Mouse (Mus musculus) midbrain, embryonic 14.5 days (tissue): Measurements from ENCODE around the gene Wfdc15b. TPM values are rescaled to one million over a fixed set of nuclear protein-coding genes. Genes with fewer than 3 reads are reported as not detected.
"Not testable (repeated sequence)": the region's sequence is repeated elsewhere in the genome, so short reads cannot be mapped to it uniquely, and the experiment has no call there.

ENCODE experiments used
- ATAC-seq: fragments of 200-750 bp; cut with Nextera tagmentation; 2 replicates; pipeline ENCODE4 v1.8.0; 2017; ENCODE audit warnings: moderate number of reproducible peaks, moderate library complexity; ENCODE audit not compliant: low FRiP score, low TSS enrichment
- DNase-seq: peaks from one replicate; pipeline ENCODE4 v3.0.0-alpha.2; 2015
- H3K27ac ChIP-seq: fragments of 300-500 bp; sonication (generic); replicated peaks from 2 replicates; pipeline ENCODE4 v1.5.1; 2014; ENCODE audit warnings: mild to moderate bottlenecking, low read depth, low read length, moderate library complexity
- H3K27me3 ChIP-seq: fragments of 300-500 bp; sonication (generic); 2 replicates; pipeline ENCODE4 v1.6.1; 2014; ENCODE audit warnings: low read length, control low read depth, mixed read lengths; ENCODE audit not compliant: control insufficient read depth, insufficient read depth
- H3K36me3 ChIP-seq: fragments of 300-500 bp; sonication (generic); 2 replicates; pipeline ENCODE4 v1.6.1; 2014; ENCODE audit warnings: low read length, control low read depth; ENCODE audit not compliant: control insufficient read depth, insufficient read depth
- H3K4me1 ChIP-seq: fragments of 300-500 bp; sonication (generic); 2 replicates; pipeline ENCODE4 v1.6.1; 2014; ENCODE audit warnings: mild to moderate bottlenecking, antibody characterized with exemption, low read length, control low read depth; ENCODE audit not compliant: control insufficient read depth, insufficient read depth
- H3K4me2 ChIP-seq: fragments of 300-500 bp; sonication (generic); 2 replicates; pipeline ENCODE4 v1.6.1; 2014; ENCODE audit warnings: mild to moderate bottlenecking, low read length, moderate library complexity
- H3K4me3 ChIP-seq: fragments of 300-500 bp; sonication (generic); replicated peaks from 2 replicates; pipeline ENCODE4 v1.5.1; 2014; ENCODE audit warnings: low read depth, low read length
- H3K9ac ChIP-seq: fragments of 300-500 bp; sonication (generic); replicated peaks from 2 replicates; pipeline ENCODE4 v1.6.1; 2014; ENCODE audit warnings: mild to moderate bottlenecking, low read length, moderate library complexity
- H3K9me3 ChIP-seq: fragments of 300-500 bp; sonication (generic); 2 replicates; pipeline ENCODE4 v1.6.1; 2016; ENCODE audit warnings: low read length, control low read depth, mixed read lengths; ENCODE audit not compliant: control insufficient read depth
- WGBS: fragments of 180-500 bp; shearing (Covaris S2); extraction: QIAGEN DNeasy Blood & Tissue Kit; methylation state at CpG from one replicate; pipeline ENCODE4 v1.1.7; 2014; 5-methylcytosine and 5-hydroxymethylcytosine counted together
- polyA plus RNA-seq: library from polyadenylated mRNA; unstranded; fragments of >200 nt; fragmentation: Nextera tagmentation; extraction: Ambion mirVana; gene quantifications from 2 replicates; pipeline ENCODE4 v1.2.1, GENCODE M21; 2014

Wfdc15b gene
- polyA plus RNA-seq = not detected in 2 replicates

DNA sequence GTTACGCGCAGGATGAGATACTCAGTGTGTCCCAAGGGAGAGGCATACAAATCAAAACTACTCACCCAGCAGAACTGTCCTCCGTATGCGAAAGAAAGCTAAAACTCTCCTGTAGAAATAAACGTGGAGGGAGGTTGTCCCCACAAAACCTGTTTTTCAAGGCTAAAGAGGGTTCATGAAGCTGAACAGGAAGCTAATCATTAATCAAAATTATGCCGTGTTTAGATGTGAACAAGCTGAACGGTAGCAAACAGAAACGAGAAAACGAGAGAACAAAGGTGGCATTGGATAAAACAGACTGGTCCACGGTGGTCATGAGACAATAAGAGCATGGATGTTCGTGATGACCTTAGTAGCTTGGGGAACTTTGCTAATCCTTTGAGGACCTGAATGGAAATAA is at the start of gene Wfdc15b:
Wfdc15b (minus strand) TSS at position 139 of the 400 bp plus-strand sequence.
- Histone ChIP-seq H3K4me1 (no peaks in the 10 kb centered on the region), H3K9ac (no peak within 1 kb of the TSS), H3K27me3 (no peaks in the 10 kb centered on the region), H3K36me3 (no peaks in the 10 kb centered on the region), H3K27ac (no peak within 1 kb of the TSS), H3K9me3 (no peaks in the 10 kb centered on the region), H3K4me2 (no peak within 1 kb of the TSS), H3K4me3 (no peak within 1 kb of the TSS)
- ATAC-seq (no peak), DNase-seq (no peak)
- 87% methylated on average over 11 of the region's 11 CpGs for WGBS

DNA sequence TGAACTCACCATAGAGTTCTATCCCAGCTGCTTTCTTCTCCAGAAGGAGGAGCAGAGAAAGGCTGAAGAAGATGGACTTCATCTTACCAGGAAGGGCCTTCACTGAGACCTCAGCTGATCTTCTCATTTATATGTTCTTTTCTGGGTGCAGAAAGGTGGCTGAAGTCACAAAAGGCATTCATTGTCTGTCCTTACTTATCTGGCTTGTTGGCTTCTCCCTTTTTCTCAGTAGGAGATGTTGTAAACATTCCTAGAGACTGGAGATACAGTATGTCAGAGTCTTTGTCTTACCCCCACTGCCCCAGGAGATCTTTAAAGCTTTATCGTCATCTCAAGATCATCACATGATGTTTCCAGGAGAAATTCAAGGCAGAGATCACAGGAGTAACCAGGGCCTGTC is 35.1 kb upstream of the Wfdc15b start, which contains the start of gene Svs3b:
Svs3b (minus strand) TSS at position 101 of the 400 bp plus-strand sequence.
- not testable (repeated sequence) for H3K27me3 ChIP-seq, H3K4me2 ChIP-seq, H3K27ac ChIP-seq, H3K9me3 ChIP-seq, H3K9ac ChIP-seq, DNase-seq, H3K4me3 ChIP-seq, ATAC-seq, H3K36me3 ChIP-seq, H3K4me1 ChIP-seq
- WGBS = 90% methylated on average over 1 of the region's 1 CpGs

GRCm38 (mm10) chr2:164238366-164238765 is 16.9 kb upstream of the Wfdc15b start, which contains the start of gene Svs2:
Gene Svs2 (minus strand): TSS chr2:164238466.
- H3K4me1 ChIP-seq = no peaks in the 10 kb centered on the region
- H3K27me3 ChIP-seq = no peaks in the 10 kb centered on the region
- no peak within 1 kb of the TSS for H3K4me2 ChIP-seq
- H3K36me3 ChIP-seq = no peaks in the 10 kb centered on the region
- DNase-seq (no peak), ATAC-seq (no peak)
- H3K9me3 ChIP-seq = no peaks in the 10 kb centered on the region
- no peak within 1 kb of the TSS for H3K9ac ChIP-seq
- H3K4me3 ChIP-seq = no peak within 1 kb of the TSS
- 86% methylated on average over 3 of the region's 3 CpGs for WGBS
- no peak within 1 kb of the TSS for H3K27ac ChIP-seq

DNA sequence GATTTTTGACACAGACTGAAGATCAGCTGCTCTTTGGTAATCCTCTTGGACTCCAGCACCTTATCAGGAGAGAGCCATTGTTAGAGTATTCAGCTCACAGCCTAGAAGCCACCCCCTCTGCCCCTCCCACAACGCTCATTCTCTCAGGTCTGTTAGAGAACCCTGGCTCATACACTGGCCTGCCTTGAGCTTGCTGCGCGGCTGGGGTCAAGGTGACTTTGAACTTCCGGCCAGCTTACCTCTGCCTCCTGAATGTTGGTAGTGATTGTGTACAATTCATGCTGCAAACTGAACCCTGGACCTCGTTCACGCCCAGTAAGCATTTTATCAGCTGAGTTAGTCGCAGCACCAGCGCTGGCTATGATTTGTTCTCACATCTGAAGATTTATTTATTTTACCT is 11.2 kb upstream of the Wfdc15b start:
- Histone ChIP-seq H3K9ac (no peak overlapping the region), H3K27ac (no peak overlapping the region), H3K9me3 (no peaks in the 10 kb centered on the region), H3K4me2 (no peak overlapping the region), H3K36me3 (no peaks in the 10 kb centered on the region), H3K4me3 (no peak overlapping the region), H3K4me1 (no peaks in the 10 kb centered on the region), H3K27me3 (no peaks in the 10 kb centered on the region)
- ATAC-seq (no peak), DNase-seq (no peak)
- WGBS = 92% methylated on average over 8 of the region's 8 CpGs

DNA sequence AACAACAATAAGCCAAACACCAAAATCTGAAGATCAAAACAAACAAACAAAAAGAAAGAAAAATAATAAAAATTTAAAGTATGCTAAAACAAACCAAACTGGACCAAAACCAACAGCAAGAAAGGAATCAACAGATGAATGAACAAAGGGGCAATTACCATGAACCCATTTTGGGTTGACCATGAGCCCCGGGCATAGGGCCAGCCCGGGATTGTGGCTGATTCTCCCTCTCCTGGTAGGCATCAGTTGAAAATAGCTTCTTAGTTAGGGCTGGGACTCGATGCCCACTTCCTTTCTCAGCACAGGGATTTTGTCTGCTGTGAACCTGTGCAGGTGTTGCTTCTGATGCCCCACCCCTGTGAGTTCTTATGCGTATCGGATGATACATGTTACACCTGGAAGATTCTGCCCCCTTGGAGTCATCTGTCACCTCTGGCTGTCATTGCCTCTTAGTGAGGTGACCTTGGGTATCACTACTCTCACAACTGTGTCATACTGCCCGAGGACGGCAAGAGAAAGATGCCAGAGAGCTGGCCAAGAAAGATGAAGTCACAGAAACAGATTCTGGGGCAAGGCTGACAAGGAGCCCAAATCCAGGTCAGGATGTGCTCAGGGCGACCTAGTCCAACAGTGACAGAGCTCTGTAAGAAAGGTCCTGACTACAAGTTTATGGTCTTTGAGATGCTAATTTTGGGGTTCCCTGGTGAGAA is 7.1 kb upstream of the Wfdc15b start:
- ATAC-seq (no peak), DNase-seq (no peak)
- Histone ChIP-seq H3K9me3 (no peaks in the 10 kb centered on the region), H3K9ac (no peak overlapping the region), H3K4me1 (no peaks in the 10 kb centered on the region), H3K4me3 (no peak overlapping the region), H3K36me3 (no peaks in the 10 kb centered on the region), H3K27ac (no peak overlapping the region), H3K27me3 (no peaks in the 10 kb centered on the region), H3K4me2 (no peak overlapping the region)
- WGBS = 85% methylated on average over 8 of the region's 8 CpGs

DNA sequence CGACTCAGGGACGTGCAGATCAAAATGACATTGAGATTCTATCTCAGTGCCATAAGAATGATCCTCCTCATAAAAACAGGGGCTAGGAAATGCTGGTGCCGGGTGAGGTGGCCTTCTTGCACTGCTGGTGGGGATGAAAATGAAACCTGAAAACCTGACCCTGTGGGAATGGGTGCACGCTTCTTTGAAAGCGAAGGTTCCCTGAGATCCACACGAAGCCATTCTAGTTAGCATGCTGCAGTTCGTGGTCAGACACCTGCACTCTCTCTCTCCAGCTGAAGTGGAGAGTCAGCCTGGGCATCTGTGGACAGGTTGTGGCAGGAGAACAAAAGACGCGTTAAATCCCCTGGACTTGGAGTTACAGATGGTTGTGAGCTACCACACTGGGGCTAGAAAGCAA is 2.2 kb downstream of the Wfdc15b start:
- Histone ChIP-seq H3K27ac (no peak overlapping the region), H3K9me3 (no peaks in the 10 kb centered on the region), H3K36me3 (no peaks in the 10 kb centered on the region), H3K27me3 (no peaks in the 10 kb centered on the region), H3K4me1 (no peaks in the 10 kb centered on the region), H3K4me2 (no peak overlapping the region), H3K9ac (no peak overlapping the region), H3K4me3 (no peak overlapping the region)
- ATAC-seq (no peak), DNase-seq (no peak)
- WGBS = 85% methylated on average over 9 of the region's 9 CpGs

DNA sequence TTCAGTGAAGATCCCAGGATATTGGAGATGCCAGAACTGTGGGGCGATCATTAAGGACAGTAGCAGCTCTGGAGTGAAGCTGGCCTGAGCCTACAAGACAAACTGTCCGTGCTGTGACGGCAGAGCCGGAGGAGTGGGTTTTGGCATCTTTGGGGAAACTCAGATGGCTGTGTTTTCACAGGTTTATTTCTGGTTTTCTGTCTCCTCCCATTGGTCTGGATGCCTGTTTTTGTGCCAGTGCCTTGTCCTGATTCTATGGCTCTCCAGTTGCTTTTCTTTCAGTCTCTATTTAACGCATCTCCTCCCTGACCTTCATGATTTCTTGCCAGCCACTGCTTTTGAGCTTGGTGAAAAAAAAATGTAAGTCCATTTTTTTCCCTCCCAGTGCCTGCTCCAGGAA is 8.7 kb downstream of the Wfdc15b start:
- DNase-seq (no peak), ATAC-seq (no peak)
- no peak overlapping the region for H3K9ac ChIP-seq
- no peak overlapping the region for H3K4me2 ChIP-seq
- H3K9me3 ChIP-seq = no peaks in the 10 kb centered on the region
- WGBS = 87% methylated on average over 5 of the region's 5 CpGs
- no peak overlapping the region for H3K4me3 ChIP-seq
- no peaks in the 10 kb centered on the region for H3K4me1 ChIP-seq
- no peaks in the 10 kb centered on the region for H3K36me3 ChIP-seq
- no peaks in the 10 kb centered on the region for H3K27me3 ChIP-seq
- no peak overlapping the region for H3K27ac ChIP-seq

GRCm38 (mm10) chr2:164210892-164211291 is 10.6 kb downstream of the Wfdc15b start:
- H3K4me1 ChIP-seq = no peaks in the 10 kb centered on the region
- no peak overlapping the region for H3K27ac ChIP-seq
- H3K9me3 ChIP-seq = no peaks in the 10 kb centered on the region
- DNase-seq (no peak), ATAC-seq (no peak)
- no peak overlapping the region for H3K9ac ChIP-seq
- no peak overlapping the region for H3K4me2 ChIP-seq
- H3K27me3 ChIP-seq = no peaks in the 10 kb centered on the region
- H3K36me3 ChIP-seq = no peaks in the 10 kb centered on the region
- 81% methylated on average over 4 of the region's 4 CpGs for WGBS
- no peak overlapping the region for H3K4me3 ChIP-seq

- DNase-seq = no peak
These were observed 14.8 kb downstream of the Wfdc15b start for GRCm38 (mm10) chr2:164206676-164207075.

More at GRCm38 (mm10) chr2:164206676-164207075, 14.8 kb downstream of the Wfdc15b start:
- H3K27ac ChIP-seq = no peak overlapping the region
- no peaks in the 10 kb centered on the region for H3K27me3 ChIP-seq
- ATAC-seq = no peak
- H3K9ac ChIP-seq = no peak overlapping the region
- H3K36me3 ChIP-seq = no peaks in the 10 kb centered on the region
- H3K9me3 ChIP-seq = no peaks in the 10 kb centered on the region
- 85% methylated on average over 4 of the region's 4 CpGs for WGBS
- no peak overlapping the region for H3K4me2 ChIP-seq
- H3K4me1 ChIP-seq = no peaks in the 10 kb centered on the region
- H3K4me3 ChIP-seq = no peak overlapping the region
